Mouse (Mus musculus): ENCODE measurements around the gene Mapk14.
"Not testable (repeated sequence)": the region's sequence is repeated elsewhere in the genome, so short reads cannot be mapped to it uniquely, and the experiment has no call there.

Gene Mapk14

DNA sequence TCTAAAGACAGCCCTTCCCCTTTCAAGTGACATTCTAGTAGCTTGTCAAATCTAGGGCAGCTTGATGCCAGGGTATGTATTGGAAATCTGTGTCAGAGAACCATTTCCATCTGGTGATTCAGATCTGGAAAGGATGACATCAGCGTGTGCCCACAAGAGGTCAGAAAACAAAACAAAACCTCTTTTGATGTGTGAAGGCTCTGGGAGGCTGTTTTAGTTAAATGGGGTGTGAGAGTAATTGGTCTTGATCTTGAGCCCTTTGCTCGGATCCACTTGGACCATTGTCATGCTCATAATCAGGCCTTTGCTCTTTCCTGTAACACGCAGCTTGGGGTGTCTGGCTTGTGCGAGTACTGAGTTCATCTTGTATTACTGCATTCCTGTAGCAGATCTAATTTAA lies 7.1 kb downstream of the Mapk14 start:
- DNase-seq (ENCODE audit: low read depth, low spot score), result no peak

DNA sequence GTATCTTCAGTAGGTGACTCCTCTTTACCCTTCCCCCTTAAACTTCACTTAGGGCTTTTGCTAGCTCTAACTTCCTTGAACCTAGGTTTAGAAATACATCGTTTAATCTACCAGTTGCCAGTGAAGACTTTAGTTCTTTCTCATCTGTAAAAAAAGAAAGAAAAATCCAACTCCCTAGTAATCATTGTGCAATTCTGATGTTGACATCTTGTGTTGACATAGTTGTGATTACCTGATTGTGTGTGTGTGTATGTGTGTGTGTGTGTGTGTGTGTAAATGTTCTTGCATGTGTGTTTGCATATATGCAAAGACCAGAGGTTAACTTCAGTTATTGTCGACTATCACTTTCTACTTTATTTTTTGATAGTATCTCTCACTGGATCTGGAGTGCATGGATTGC lies 7.5 kb downstream of the Mapk14 start:
- no peak for DNase-seq (ENCODE audit: low read depth, low spot score)

DNA sequence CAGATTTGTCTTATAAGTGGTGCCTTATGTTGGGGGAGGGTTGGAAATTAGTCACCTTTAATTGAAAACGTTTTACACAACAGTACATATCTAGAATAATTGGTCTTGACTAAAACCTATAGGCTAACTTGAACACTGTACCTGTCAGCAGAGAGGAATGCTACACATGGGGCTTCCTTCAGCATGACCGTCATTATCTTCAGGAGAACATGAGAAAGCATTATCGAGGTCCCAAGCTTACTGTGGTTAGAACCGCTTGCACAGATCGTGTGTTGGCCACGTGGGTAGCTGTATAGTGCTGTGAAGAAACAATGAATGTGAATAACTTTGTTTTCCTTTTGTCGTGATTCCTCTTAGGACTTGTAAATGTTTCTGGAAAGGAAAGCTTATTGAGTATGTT lies 8.7 kb downstream of the Mapk14 start:
- no peak for DNase-seq (ENCODE audit: low read depth, low spot score)

DNA sequence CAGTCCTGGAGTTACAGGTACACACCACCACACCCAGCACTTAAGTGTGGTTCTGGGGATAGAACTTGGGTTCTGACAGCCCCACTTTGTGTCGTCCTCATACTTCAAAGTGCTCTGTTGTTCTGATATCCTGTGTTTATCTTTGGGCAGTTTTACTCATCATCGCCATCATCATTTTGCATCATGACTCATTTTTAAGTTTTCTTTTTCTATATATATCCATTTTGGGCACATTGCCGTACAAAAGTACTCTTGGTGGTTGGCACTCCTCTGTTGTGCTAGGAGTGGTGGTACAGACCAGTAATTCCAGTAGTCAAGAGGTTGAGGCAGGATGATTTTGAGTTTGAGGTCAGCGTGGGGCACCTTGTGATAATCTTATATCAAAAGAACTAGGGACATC lies 10.0 kb downstream of the Mapk14 start:
- DNase-seq (ENCODE audit: low read depth, low spot score), result no peak

DNA sequence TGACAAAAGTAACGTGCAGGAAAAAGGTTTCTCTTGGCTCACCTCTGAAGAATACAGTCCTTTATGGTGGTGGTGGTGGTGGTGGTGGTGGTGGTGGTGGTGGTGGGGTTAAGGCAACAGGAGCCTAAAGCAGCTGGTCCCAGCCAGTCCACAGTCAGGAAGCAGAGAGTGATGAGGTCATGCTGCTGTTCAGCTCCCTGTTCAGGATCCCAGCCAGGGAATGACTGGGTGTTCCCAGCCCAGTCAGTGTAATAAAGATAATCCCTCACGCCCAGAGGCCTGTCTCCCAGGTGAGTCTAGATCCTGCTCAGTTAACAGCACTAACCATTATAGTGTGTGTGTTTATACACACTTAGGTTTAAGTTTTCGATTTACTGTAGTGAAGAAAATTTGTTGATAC lies 10.6 kb downstream of the Mapk14 start:
- DNase-seq (ENCODE audit: low read depth, low spot score), result no peak

DNA sequence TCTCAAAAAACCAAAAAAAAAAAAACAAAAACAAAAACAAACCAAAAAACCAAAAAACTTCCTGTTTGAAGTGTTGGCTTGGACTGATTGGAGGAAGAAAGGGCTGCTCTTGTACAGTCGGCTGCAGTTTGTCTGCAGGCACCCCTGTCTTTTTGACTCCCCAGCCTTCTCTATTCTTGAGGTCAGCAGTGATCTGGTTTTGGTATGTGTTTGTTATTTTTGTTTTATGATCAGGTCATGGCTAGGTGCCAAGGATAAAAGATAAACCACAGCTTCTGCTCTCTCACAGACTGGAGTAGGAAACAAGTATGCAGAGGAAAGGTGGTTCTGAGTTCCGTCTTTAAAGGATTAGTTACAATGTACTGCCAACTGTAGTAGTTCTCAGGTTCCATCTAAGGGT lies 11.5 kb downstream of the Mapk14 start:
- no peak for DNase-seq (ENCODE audit: low read depth, low spot score)

DNA sequence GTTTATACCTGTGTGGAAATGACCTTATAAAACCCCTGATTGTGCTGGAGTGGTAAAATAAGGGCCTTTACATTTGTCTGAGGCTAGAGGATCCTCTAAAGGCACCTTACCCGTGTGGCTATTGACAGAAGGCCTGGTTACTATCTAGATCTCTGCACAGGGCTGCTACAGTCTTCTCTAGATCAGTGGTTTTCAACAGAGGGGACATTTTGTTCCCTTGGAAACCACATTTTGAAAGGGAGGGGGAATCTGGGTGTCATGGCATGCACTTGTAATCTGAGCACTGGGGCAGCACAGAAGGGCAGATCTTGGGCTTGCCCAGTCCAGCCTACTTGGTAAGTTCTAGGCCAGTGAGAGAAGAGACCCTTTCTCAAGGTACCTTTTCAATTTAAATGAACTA lies 15.6 kb downstream of the Mapk14 start:
- DNase-seq (ENCODE audit: low read depth, low spot score), result no peak

DNA sequence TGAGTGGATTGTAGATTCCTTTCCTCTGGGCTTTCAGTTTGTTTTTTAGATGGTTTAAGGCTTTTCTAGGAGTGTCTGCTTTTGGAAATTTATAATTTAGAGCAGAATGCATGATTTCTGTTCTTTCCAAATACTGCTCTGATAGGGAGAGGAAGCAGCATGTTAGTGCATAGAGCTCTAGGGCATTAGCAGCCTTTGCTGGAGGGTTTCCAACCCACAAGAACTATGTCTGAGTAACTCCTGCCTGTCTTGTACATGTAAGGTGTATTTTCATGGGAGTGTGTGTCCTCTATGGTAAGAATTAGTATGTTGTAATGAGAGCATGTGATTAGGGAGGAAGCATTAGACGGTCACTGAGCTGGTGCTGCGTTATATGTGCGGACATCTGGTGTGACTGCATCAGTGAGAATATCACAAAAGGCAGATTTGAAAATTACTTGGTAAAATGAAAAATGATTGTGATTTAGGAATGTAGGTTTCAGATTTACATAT lies 16.1 kb downstream of the Mapk14 start:
- DNase-seq (ENCODE audit: low read depth, low spot score), result no peak

DNA sequence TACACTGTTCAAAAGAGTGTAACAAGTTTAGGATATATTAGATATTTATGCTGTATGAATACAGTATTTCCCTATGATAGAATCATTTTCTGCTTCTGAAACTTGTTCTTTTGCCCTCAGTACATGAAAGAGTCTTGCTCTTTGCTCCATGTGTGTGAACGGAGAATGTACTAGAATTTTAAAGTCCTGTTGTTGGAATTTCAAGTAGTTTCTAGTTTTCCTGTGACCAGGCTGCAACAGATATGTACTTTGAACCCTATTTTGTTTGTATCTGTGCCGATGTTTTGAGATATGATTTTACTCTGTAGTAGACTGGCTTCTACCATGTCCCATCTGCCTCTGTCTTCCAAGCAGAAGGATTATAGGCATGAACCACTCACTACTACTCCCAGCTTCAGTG lies 16.7 kb downstream of the Mapk14 start:
- DNase-seq (ENCODE audit: low read depth, low spot score), result no peak

DNA sequence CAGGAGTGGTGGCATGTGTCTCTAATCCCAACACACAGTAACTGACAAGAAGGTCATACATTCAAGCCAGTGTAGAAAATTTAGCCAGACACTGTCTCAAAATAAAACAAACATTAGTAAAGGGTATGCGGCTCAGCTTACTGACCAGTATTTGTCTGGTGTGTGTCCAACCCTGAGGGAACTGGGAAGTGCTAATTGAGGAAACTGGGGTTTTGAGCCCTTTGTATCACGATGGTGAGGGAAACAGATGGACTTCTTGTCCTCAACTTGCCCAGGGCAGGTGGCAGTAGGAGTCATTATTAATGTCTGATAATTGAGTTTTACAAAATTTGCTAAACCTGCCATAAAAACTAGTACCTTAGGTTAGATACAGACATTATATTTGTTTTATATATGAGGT lies 17.9 kb downstream of the Mapk14 start:
- DNase-seq (ENCODE audit: low read depth, low spot score), result no peak

DNA sequence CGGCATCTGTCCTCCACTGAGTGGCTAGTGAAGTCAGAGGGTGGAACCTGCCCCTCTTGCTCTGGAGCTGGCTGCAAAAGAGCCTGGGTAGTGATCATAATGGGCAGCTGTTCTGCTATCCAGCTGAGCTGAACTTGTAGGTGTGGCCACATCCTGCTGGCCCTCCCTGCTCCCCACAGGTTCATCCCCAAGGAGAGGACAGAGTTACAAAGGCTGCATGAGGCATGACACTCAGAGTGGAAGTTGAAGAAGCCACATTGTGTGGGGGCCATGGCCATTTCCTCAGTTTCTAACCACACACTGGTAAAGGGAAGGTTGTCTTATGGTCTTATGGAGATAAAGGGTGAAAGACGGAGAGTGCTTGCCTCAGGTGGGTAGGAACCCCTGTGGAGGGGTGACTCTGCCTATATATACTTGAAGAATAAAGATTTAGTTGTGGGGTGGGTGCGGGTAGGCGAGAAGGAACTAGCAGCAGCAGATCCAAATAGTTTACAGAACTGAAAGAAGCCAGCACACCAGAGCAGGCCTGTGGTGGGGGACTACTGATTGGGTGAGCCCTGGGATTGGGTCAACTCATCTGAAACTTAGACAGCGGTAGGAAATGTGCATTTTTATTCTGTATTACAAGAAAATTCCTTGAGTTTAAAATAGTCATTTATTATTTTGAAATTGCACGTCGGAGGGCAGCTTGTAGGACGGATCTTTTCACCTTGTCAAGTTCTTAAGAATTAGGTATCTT lies 18.6 kb downstream of the Mapk14 start:
- no peak for DNase-seq (ENCODE audit: low read depth, low spot score)

DNA sequence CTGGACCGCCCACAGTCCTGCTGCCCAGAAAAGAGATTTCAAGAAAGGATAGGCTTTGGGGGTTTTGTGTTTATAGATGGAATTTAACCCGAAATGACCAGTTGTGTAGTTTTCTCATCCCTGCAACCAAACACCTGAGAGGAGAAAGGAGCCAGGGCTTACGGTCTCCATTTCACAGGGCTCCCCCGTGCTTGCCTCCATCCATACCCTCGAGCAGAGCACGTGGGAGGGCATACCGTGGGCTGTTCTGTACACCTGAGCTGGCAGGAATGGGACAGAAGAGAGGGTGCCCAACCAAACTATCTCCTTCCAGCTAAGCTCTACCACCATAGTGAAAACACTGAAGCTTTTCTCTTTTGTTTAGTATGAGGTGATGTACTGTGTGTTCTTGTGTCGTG lies 19.2 kb downstream of the Mapk14 start:
- no peak for DNase-seq (ENCODE audit: low read depth, low spot score)

DNA sequence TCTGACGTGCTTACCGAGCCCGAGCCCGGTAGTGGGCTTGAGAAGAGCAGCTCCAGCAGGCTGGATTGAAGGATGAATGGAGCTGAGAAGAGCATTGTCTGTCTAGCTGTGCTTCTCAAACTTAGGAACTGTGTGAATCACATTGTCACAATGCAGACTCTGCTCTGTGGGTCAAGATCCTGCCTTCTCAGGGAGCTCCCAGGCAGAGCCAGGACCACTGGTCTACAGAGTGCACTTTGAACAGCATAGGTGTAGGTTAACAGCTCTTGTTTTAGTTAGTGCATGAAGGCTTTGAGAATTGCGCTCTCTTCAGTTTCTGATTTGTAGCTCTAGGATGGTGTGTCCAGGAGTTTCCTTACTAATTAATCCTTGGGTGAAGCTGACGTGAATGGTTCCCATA lies 20.1 kb downstream of the Mapk14 start:
- DNase-seq (ENCODE audit: low read depth, low spot score), result no peak

DNA sequence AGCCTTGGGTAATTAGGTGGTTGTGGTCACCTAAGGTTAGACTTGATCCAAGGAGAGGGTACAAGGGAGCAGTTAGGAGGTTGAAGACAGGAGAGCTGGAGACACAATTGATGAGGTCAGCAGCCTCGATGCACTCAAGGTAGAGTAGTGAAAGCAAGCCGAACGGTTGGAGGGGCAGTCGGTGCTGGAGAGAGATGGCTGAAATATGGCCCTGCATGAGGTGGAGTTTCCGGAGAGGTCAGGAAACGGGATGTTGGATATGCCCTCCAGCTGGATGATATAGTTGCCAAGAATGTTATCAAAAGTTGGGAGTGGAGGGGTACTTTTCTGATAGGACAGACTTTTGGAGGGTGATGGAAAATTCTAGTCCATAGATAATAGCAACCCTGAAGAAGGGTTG lies 21.2 kb downstream of the Mapk14 start:
- DNase-seq (ENCODE audit: low read depth, low spot score), result no peak

DNA sequence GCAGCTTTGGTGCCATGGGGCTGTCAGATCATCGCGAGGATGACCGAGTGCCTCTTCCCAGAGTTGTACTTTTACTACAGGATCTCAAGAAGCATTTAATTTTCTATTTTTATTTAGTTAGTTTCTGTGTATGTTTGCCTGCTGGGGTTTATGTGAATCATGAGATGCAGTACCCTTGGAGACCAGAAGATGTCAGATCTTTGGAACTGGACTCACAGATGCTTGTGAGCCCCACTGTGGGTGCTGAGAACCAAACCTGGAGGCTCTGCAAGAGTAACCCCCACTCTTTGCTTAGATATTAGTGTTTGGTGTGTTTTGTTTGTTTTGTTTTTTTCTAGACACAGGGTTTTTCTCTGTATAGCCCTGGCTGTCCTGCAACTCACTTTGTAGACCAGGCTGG lies 22.9 kb downstream of the Mapk14 start:
- DNase-seq (ENCODE audit: low read depth, low spot score), result no peak

DNA sequence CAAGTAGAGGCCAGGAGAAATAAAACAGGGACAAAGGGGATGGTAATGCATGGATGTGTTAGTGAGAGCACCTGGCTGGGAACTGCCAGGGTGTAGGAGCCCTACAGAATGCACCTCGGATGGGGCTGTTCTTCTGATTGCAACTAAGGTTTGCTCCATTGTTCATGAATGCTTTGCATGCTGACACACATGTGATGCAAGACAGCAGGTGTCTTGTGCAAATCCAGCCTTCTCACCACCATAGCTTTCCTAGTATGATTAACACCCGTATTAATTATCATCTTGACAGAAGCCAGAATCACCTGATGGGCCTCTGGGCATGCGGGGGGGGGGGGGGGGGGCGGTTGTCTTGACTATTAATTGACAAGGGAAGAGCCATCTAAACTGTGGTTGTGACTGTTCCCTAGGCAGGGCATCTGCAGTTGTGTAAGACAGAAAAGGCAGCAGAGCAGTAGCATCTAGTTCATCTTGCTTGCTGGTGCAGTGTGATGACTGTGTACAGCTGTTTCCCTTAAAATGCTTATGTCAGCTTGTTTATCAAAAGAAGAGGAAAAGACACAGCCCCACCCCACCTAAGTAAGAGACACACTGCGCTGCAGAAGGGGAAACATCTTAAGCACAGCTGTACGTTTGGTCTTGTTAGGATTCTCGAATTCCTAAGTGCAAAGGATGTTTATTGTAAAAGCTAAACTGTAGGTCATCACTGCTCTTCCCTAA lies 24.9 kb downstream of the Mapk14 start:
- DNase-seq (ENCODE audit: low read depth, low spot score), result no peak

DNA sequence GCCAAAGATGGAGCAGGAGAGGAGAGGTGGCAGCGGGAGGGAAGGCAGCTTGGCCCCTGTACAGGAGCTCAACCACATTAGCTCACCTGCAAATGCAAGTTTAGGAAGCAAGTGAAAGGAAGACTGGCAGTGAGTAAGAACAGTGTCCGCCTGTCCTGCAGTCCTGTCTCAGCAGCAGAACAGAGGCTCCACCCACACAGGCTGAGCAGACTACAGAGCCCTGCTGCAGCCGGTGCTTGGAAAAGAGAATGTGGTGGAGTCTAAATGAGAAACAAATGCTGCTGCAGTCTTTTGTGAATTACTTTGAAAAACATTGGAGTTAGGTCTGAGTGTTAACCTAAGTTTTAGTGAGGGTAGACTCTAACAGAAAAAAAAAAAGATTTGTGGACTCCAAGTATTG lies 26.4 kb downstream of the Mapk14 start:
- DNase-seq (ENCODE audit: low read depth, low spot score), result no peak

DNA sequence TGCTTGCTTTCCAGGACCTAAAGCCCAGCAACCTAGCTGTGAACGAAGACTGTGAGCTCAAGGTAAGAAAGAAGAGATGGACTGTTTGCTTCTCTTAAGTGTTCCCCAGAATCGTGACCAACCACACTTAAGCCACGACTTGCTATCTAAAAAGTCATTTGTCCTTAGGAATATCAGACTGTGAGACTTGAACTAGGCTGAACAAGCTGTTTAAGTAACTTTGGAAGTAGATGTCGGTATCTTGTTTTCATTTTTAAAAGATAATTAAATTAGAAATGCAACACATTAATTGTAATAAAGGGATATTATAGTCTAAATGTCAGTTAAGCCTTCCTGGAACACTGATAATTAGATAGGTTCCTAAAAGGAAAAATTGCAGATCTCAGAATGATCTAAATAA lies 34.7 kb downstream of the Mapk14 start, which contains the start of gene AC170998.1:
AC170998.1 (plus strand) TSS at position 301 of the 400 bp plus-strand sequence.
- DNase-seq (ENCODE audit: low read depth, low spot score), result no peak

DNA sequence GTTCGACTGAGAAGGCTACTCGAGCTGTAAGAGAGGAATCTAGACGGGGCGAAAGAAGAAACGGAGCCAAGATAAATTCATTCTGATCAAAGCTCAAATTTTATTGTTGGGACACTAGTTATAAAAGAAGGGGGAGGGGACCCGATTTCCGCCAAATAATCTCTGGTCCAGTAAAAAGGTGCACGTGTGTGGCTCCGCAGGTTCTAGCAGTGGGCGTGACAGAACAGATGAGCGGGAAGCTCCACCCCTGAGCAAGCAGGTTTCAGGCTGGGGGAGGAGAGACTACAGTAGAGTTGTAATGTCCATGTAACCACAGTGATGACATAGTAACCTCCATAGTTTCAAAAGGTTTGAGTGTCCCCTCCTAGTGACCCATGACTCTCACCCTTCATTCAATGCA lies 36.4 kb downstream of the Mapk14 start:
- not testable (repeated sequence) for DNase-seq (ENCODE audit: low read depth, low spot score)

DNA sequence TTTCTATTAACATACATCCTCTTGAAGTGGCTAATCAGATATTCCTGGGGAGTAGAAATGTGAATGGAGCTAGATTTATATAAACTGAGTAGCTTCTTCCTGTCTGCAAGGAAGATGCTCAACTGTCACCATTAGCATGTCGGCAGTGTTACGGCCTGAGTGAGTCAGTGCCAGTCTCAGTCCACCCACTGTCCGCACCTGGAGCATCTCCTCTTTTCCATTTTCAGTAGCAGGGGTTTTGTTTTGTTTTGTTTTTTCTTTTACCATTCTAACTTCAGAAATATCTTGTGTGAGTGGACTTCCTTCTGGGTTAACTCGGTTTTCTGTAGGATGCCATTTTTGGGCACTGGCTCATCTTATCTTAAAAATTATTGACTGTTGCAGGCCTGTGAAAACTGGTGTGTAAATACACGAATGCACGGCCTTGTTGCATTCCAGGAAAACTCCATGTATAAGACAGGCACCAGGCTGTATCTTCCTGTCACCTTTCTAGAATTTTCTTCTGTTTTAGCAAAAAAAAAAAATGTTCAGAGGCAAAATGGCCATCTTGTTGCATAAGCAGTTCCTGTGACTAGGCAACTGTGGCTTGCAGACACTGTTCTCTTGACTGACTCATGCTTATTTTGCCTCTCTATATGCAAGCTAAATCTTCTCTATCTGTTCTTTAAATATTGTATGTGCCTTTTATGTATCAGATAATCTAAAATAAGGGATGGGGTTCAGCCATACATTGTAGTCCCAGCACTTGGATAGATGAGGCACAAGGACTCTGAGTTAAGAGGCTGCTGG lies 44.4 kb downstream of the Mapk14 start:
- no peak for DNase-seq (ENCODE audit: low read depth, low spot score)

DNA sequence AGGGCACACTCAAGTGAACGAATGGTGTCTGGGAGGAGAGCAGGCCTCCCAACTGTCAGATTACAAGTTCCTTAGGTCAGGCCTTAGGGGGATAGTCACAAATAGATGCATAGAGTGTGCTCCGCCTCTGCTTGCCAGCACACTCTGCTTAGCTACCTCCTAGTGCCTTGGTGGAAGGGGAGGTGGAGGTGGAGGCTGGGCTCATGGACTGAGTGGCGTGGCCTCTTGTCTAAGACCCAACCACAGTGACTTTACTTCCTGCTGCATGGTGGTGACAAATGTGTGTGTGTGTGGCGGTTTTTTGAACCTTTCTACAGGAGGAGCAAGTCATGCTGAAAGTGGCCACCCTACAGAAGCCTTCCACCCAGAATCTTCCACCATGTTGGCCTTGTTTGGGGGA lies 45.4 kb downstream of the Mapk14 start:
- DNase-seq (ENCODE audit: low read depth, low spot score), result no peak

DNA sequence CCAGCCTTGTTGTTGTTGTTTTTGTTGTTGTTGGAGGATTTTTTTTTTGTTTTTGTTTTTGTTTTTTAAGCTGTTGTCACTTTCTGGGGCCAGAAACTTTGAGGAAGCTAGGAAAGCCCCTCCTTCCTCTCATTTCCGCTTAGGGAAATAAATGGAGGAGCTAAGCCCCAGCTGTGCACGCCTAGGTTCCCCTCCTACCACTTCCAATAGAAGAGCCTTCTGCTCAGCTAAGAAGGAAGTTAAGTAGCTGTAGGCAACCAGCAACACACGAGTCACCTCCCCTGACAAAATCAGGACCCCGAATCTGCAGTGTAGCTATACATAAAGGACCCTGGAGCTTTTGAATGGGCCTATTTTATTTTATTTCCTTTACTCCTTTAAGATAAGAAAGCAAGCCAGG lies 46.8 kb downstream of the Mapk14 start:
- DNase-seq (ENCODE audit: low read depth, low spot score), result no peak
